Mouse (Mus musculus) liver, embryonic 11.5 days (tissue): ENCODE data around the gene Nbas. TPM values are rescaled to one million over a fixed set of nuclear protein-coding genes. Genes with fewer than 3 reads are reported as not detected.

Experiments used
- ATAC-seq: fragments of 200-750 bp; cut with Nextera tagmentation; replicated peaks from 2 replicates; pipeline ENCODE4 v1.8.0; 2017; ENCODE audit warnings: moderate number of reproducible peaks, mild to moderate bottlenecking, moderate TSS enrichment, moderate library complexity; ENCODE audit not compliant: low FRiP score
- DNase-seq: peaks from one replicate; pipeline ENCODE4 v3.0.0-alpha.2; 2017; ENCODE audit warnings: low spot score
- H3K27ac ChIP-seq: fragments of 300-500 bp; sonication (generic); 2 replicates; pipeline ENCODE4 v1.5.1; 2014; ENCODE audit warnings: mild to moderate bottlenecking, low read depth, low read length, control low read depth
- H3K27me3 ChIP-seq: fragments of 300-500 bp; sonication (generic); replicated peaks from 2 replicates; pipeline ENCODE4 v1.6.1; 2014; ENCODE audit warnings: low read length, mixed read lengths; ENCODE audit not compliant: control insufficient read depth, insufficient read depth
- H3K36me3 ChIP-seq: fragments of 300-500 bp; sonication (generic); 2 replicates; pipeline ENCODE4 v1.6.1; 2014; ENCODE audit warnings: mild to moderate bottlenecking, low read length, moderate library complexity, mixed read lengths; ENCODE audit not compliant: control insufficient read depth, insufficient read depth
- H3K4me1 ChIP-seq: fragments of 300-500 bp; sonication (generic); replicated peaks from 2 replicates; pipeline ENCODE4 v1.6.1; 2014; ENCODE audit warnings: low read length, mixed read lengths; ENCODE audit not compliant: control insufficient read depth, insufficient read depth
- H3K4me2 ChIP-seq: fragments of 300-500 bp; sonication (generic); 2 replicates; pipeline ENCODE4 v1.6.1; 2014; ENCODE audit warnings: mild to moderate bottlenecking, control low read depth, moderate library complexity
- H3K4me3 ChIP-seq: fragments of 300-500 bp; sonication (generic); 2 replicates; pipeline ENCODE4 v1.5.1; 2014; ENCODE audit warnings: low read depth, low read length, control low read depth
- H3K9ac ChIP-seq: fragments of 300-500 bp; sonication (generic); 2 replicates; pipeline ENCODE4 v1.6.1; 2014; ENCODE audit warnings: low read depth, low read length, control low read depth
- H3K9me3 ChIP-seq: fragments of 300-500 bp; sonication (generic); 2 replicates; pipeline ENCODE4 v1.6.1; 2016; ENCODE audit warnings: low read length, inconsistent platforms, mixed read lengths; ENCODE audit not compliant: control insufficient read depth
- WGBS: fragments of 180-500 bp; shearing (Covaris S2); extraction: QIAGEN DNeasy Blood & Tissue Kit; methylation state at CpG from one replicate; pipeline ENCODE4 v1.1.7; 2014; 5-methylcytosine and 5-hydroxymethylcytosine counted together
- polyA plus RNA-seq: library from polyadenylated mRNA; unstranded; fragments of >200 nt; fragmentation: Nextera tagmentation; extraction: Ambion mirVana; gene quantifications from 2 replicates; pipeline ENCODE4 v1.2.1, GENCODE M21; 2014

Nbas gene
- polyA plus RNA-seq, 1 experiment from 2014 or later: 13.3 TPM

GRCm38 (mm10) chr12:13291453-13291852 lies 22.5 kb downstream of the Nbas start:
- Histone ChIP-seq H3K27ac (no peak overlapping the region), H3K36me3 (peaks cover 2% of the 10 kb centered on the region; the same call in 1 of the 2 replicates), H3K9me3 (no peaks in the 10 kb centered on the region), H3K27me3 (no peaks in the 10 kb centered on the region), H3K4me2 (no peak overlapping the region), H3K4me1 (no peaks in the 10 kb centered on the region), H3K4me3 (no peak overlapping the region), H3K9ac (no peak overlapping the region)
- DNase-seq (no peak), ATAC-seq (no peak)
- 78% methylated on average over 2 of the region's 2 CpGs for WGBS

- H3K4me1 ChIP-seq: no peaks in the 10 kb centered on the region
- 78% methylated on average over 3 of the region's 3 CpGs for WGBS
- H3K4me3 ChIP-seq: no peak overlapping the region
- no peaks in the 10 kb centered on the region for H3K27me3 ChIP-seq
- H3K27ac ChIP-seq: no peak overlapping the region
- H3K36me3 ChIP-seq: peaks cover 2% of the 10 kb centered on the region; the same call in 1 of the 2 replicates
- no peak overlapping the region for H3K4me2 ChIP-seq
- DNase-seq: no peak
- H3K9me3 ChIP-seq: no peaks in the 10 kb centered on the region
- H3K9ac ChIP-seq: no peak overlapping the region
- ATAC-seq: no peak
Measured at GRCm38 (mm10) chr12:13293421-13293881, 24.5 kb downstream of the Nbas start.

- Histone ChIP-seq H3K4me2 (no peak overlapping the region), H3K9me3 (no peaks in the 10 kb centered on the region), H3K9ac (no peak overlapping the region), H3K4me1 (no peaks in the 10 kb centered on the region), H3K27ac (no peak overlapping the region), H3K4me3 (no peak overlapping the region), H3K36me3 (peaks cover 5% of the 10 kb centered on the region; the same call in 1 of the 2 replicates), H3K27me3 (no peaks in the 10 kb centered on the region)
- DNase-seq (no peak), ATAC-seq (no peak)
- WGBS: 79% methylated on average over 3 of the region's 3 CpGs
Measured at GRCm38 (mm10) chr12:13303037-13303436, 34.1 kb downstream of the Nbas start.

GRCm38 (mm10) chr12:13313966-13314365 lies 45.0 kb downstream of the Nbas start:
- Histone ChIP-seq H3K36me3 (no peaks in the 10 kb centered on the region; the same call in 1 of the 2 replicates), H3K9me3 (no peaks in the 10 kb centered on the region), H3K4me1 (no peaks in the 10 kb centered on the region), H3K9ac (no peak overlapping the region), H3K4me2 (no peak overlapping the region), H3K4me3 (no peak overlapping the region), H3K27ac (no peak overlapping the region), H3K27me3 (no peaks in the 10 kb centered on the region)
- DNase-seq (no peak), ATAC-seq (no peak)
- 94% methylated on average over 2 of the region's 2 CpGs for WGBS

- Histone ChIP-seq H3K9ac (no peak overlapping the region), H3K4me1 (no peaks in the 10 kb centered on the region), H3K36me3 (no peaks in the 10 kb centered on the region; the same call in 1 of the 2 replicates), H3K4me3 (no peak overlapping the region), H3K27me3 (no peaks in the 10 kb centered on the region), H3K4me2 (no peak overlapping the region), H3K9me3 (no peaks in the 10 kb centered on the region), H3K27ac (no peak overlapping the region)
- ATAC-seq (no peak), DNase-seq (no peak)
- 83% methylated on average over 3 of the region's 3 CpGs for WGBS
Measured at GRCm38 (mm10) chr12:13314384-13314783, 45.5 kb downstream of the Nbas start.

- Histone ChIP-seq H3K4me2 (no peak overlapping the region), H3K27me3 (no peaks in the 10 kb centered on the region), H3K4me1 (no peaks in the 10 kb centered on the region), H3K36me3 (no peaks in the 10 kb centered on the region; the same call in 1 of the 2 replicates), H3K27ac (no peak overlapping the region), H3K4me3 (no peak overlapping the region), H3K9me3 (no peaks in the 10 kb centered on the region), H3K9ac (no peak overlapping the region)
- WGBS: 89% methylated on average over 1 of the region's 1 CpGs
- ATAC-seq: no peak
- DNase-seq: no peak
Measured at GRCm38 (mm10) chr12:13315081-13315480, 46.1 kb downstream of the Nbas start.

- 87% methylated on average over 5 of the region's 5 CpGs for WGBS
- no peaks in the 10 kb centered on the region for H3K4me1 ChIP-seq
- ATAC-seq (no peak), DNase-seq (no peak)
- no peak overlapping the region for H3K9ac ChIP-seq
- H3K4me2 ChIP-seq: no peak overlapping the region
- no peak overlapping the region for H3K27ac ChIP-seq
- H3K4me3 ChIP-seq: no peak overlapping the region
- H3K27me3 ChIP-seq: no peaks in the 10 kb centered on the region
- H3K36me3 ChIP-seq: peaks cover 2% of the 10 kb centered on the region; the same call in 1 of the 2 replicates
- no peaks in the 10 kb centered on the region for H3K9me3 ChIP-seq
Measured at GRCm38 (mm10) chr12:13342535-13342934, 73.6 kb downstream of the Nbas start.

GRCm38 (mm10) chr12:13356201-13356600 lies 87.3 kb downstream of the Nbas start:
- ATAC-seq (no peak), DNase-seq (no peak)
- no peaks in the 10 kb centered on the region for H3K4me1 ChIP-seq
- no peak overlapping the region for H3K4me3 ChIP-seq
- H3K36me3 ChIP-seq: no peaks in the 10 kb centered on the region
- no peak overlapping the region for H3K4me2 ChIP-seq
- no peaks in the 10 kb centered on the region for H3K27me3 ChIP-seq
- H3K9ac ChIP-seq: no peak overlapping the region
- H3K27ac ChIP-seq: no peak overlapping the region
- 95% methylated on average over 10 of the region's 10 CpGs for WGBS
- no peaks in the 10 kb centered on the region for H3K9me3 ChIP-seq

GRCm38 (mm10) chr12:13356769-13357168 lies 87.8 kb downstream of the Nbas start:
- H3K27me3 ChIP-seq: no peaks in the 10 kb centered on the region
- no peak overlapping the region for H3K4me2 ChIP-seq
- H3K9ac ChIP-seq: no peak overlapping the region
- H3K4me3 ChIP-seq: no peak overlapping the region
- ATAC-seq (no peak), DNase-seq (no peak)
- H3K9me3 ChIP-seq: no peaks in the 10 kb centered on the region
- H3K36me3 ChIP-seq: peaks cover 2% of the 10 kb centered on the region; the same call in 1 of the 2 replicates
- no peak overlapping the region for H3K27ac ChIP-seq
- 75% methylated on average over 7 of the region's 7 CpGs for WGBS
- no peaks in the 10 kb centered on the region for H3K4me1 ChIP-seq
